Mouse (Mus musculus) forebrain, postnatal 0 days (tissue): ENCODE results near the gene Prpf8. TPM values are rescaled to one million over a fixed set of nuclear protein-coding genes. Genes with fewer than 3 reads are reported as not detected.
A peak's percentile ranks its signal among the peaks of the same experiment; 100 is the strongest.

ENCODE experiments used
- ATAC-seq: fragments of 200-750 bp; cut with Nextera tagmentation; 2 replicates; pipeline ENCODE4 v1.8.0; 2017; ENCODE audit warnings: mild to moderate bottlenecking, moderate library complexity
- DNase-seq: peaks from one replicate; pipeline ENCODE4 v3.0.0-alpha.2; 2015
- H3K27ac ChIP-seq: fragments of 300-500 bp; sonication (generic); 2 replicates; pipeline ENCODE4 v1.5.1; 2014; ENCODE audit warnings: low read depth, mild to moderate bottlenecking, antibody characterized with exemption, low read length, moderate library complexity, mixed read lengths
- H3K27me3 ChIP-seq: fragments of 300-500 bp; sonication (generic); 2 replicates; pipeline ENCODE4 v1.6.1; 2014; ENCODE audit warnings: mild to moderate bottlenecking, low read length, mixed read lengths; ENCODE audit not compliant: insufficient read depth
- H3K36me3 ChIP-seq: fragments of 300-500 bp; sonication (generic); 2 replicates; pipeline ENCODE4 v1.6.1; 2014; ENCODE audit warnings: mild to moderate bottlenecking, moderate library complexity; ENCODE audit not compliant: insufficient read depth
- H3K4me1 ChIP-seq: fragments of 300-500 bp; sonication (generic); 2 replicates; pipeline ENCODE4 v1.6.1; 2014; ENCODE audit warnings: antibody characterized with exemption; ENCODE audit not compliant: insufficient read depth
- H3K4me2 ChIP-seq: fragments of 300-500 bp; sonication (generic); 2 replicates; pipeline ENCODE4 v1.6.1; 2014; ENCODE audit warnings: low read depth, mild to moderate bottlenecking, moderate library complexity
- H3K4me3 ChIP-seq: fragments of 300-500 bp; sonication (generic); 2 replicates; pipeline ENCODE4 v1.5.1; 2014; ENCODE audit warnings: low read depth, low read length, mixed read lengths
- H3K9ac ChIP-seq: fragments of 300-500 bp; sonication (generic); 2 replicates; pipeline ENCODE4 v1.6.1; 2014; ENCODE audit warnings: mild to moderate bottlenecking
- H3K9me3 ChIP-seq: fragments of 300-500 bp; sonication (generic); 2 replicates; pipeline ENCODE4 v1.6.1; 2016; ENCODE audit warnings: low read length
- CTCF ChIP-seq: sonication (generic); IDR thresholded peaks from 2 replicates; pipeline ENCODE4 v1.5.1; 2016; ENCODE audit warnings: antibody characterized with exemption, control low read depth, low read depth
- WGBS: fragments of 180-500 bp; shearing (Covaris S2); extraction: QIAGEN DNeasy Blood & Tissue Kit; methylation state at CpG from one replicate; pipeline ENCODE4 v1.1.7; 2014; 5-methylcytosine and 5-hydroxymethylcytosine counted together
- polyA plus RNA-seq: library from polyadenylated mRNA; unstranded; fragments of >200 nt; fragmentation: Nextera tagmentation; extraction: Ambion mirVana; gene quantifications from 2 replicates; pipeline ENCODE4 v1.2.1, GENCODE M21; 2015
- total RNA-seq: library from RNA; depleted of rRNA; stranded (reverse); fragments of >200 nt; gene quantifications from 2 replicates; pipeline ENCODE4 v1.2.3, GENCODE M21; 2014

Prpf8 gene
- total and polyA plus RNA-seq, 2 experiments from 2014 or later, result 27.9 to 120 TPM

DNA sequence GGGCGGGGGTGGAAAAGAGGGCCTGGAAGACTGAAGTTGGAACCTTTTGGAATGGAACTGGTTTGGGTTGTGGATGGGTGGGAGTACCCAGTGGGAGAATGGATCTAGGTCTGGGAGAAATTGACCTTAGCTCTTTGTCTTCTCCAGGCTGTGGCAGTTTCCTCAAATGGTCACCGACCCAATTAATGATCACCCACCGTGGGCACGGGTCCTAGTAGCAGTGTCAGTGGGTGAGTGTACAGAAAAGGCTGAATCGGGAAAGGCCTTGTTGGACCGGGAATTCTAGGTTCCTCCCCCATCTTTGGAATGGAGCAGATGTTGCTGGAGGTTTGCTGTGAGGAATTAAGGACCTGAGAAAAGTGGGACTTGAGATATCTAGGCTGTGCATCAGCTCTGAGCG is 18.2 kb upstream of the Prpf8 start:
- peaks cover 7% of the 10 kb centered on the region; the same call in 1 of the 2 replicates for H3K27me3 ChIP-seq
- no peaks in the 10 kb centered on the region for H3K9me3 ChIP-seq
- no peaks in the 10 kb centered on the region for H3K4me1 ChIP-seq
- no peak for TF ChIP-seq CTCF
- H3K36me3 ChIP-seq, result peaks cover 10% of the 10 kb centered on the region
- no peak overlapping the region for H3K9ac ChIP-seq
- DNase-seq (no peak), ATAC-seq (no peak)
- 68% methylated on average over 7 of the region's 7 CpGs for WGBS
- no peak overlapping the region for H3K27ac ChIP-seq
- H3K4me3 ChIP-seq, result no peak overlapping the region
- peak overlapping the region; percentile 34; the same call in 1 of the 2 replicates for H3K4me2 ChIP-seq

DNA sequence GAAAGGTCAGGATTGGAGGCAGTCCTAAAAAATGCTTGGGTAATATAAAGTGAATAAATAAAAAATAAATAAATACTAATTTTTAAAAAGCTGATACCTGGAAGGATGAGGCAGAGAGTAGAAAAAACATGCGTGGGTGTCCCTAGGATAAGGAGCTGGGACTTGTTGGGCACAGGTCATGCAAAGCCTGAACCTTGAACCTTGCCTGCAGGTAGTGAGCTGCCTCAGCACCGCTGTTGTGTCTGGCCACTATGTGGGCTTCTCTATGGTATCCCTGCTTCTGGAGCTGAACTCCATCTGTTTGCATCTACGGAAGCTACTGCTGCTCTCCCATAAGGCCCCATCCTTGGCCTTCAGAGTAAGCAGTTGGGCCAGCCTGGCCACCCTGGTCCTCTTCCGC is 17.4 kb upstream of the Prpf8 start:
- no peak overlapping the region for H3K9ac ChIP-seq
- no peaks in the 10 kb centered on the region for H3K9me3 ChIP-seq
- H3K4me1 ChIP-seq, result no peaks in the 10 kb centered on the region
- H3K27ac ChIP-seq, result no peak overlapping the region
- H3K4me2 ChIP-seq, result no peak overlapping the region
- DNase-seq (no peak), ATAC-seq (no peak)
- 91% methylated on average over 4 of the region's 4 CpGs for WGBS
- H3K27me3 ChIP-seq, result peaks cover 7% of the 10 kb centered on the region; the same call in 1 of the 2 replicates
- peaks cover 10% of the 10 kb centered on the region for H3K36me3 ChIP-seq
- H3K4me3 ChIP-seq, result no peak overlapping the region
- TF ChIP-seq CTCF, result no peak

DNA sequence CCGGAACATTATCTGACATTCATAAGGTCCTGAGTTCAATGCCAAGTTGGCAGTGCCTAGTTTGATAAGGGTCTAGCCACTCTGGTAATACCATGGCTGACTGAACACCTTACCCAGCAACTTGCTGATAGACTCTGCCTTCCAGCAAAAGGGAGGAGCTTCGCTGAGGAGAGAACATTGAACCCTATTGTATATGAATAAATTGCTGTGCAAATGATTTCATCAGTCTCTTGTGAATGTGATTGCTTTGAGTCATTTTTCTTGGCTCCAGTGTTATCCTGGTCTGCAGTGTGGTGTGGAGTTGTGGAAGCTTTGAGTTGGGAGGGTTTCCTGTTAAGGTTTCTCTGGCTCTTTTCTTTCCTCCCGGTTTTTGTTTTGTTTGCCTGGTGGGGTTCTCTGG is 15.9 kb upstream of the Prpf8 start:
- Histone ChIP-seq H3K9me3 (no peaks in the 10 kb centered on the region), H3K36me3 (peaks cover under 1% of the 10 kb centered on the region; the same call in 1 of the 2 replicates), H3K9ac (no peak overlapping the region), H3K27me3 (peaks cover 7% of the 10 kb centered on the region; the same call in 1 of the 2 replicates), H3K4me1 (no peaks in the 10 kb centered on the region), H3K4me2 (no peak overlapping the region), H3K4me3 (no peak overlapping the region), H3K27ac (no peak overlapping the region)
- ATAC-seq (no peak), DNase-seq (no peak)
- WGBS, result 85% methylated on average over 3 of the region's 3 CpGs
- TF ChIP-seq CTCF, result no peak

DNA sequence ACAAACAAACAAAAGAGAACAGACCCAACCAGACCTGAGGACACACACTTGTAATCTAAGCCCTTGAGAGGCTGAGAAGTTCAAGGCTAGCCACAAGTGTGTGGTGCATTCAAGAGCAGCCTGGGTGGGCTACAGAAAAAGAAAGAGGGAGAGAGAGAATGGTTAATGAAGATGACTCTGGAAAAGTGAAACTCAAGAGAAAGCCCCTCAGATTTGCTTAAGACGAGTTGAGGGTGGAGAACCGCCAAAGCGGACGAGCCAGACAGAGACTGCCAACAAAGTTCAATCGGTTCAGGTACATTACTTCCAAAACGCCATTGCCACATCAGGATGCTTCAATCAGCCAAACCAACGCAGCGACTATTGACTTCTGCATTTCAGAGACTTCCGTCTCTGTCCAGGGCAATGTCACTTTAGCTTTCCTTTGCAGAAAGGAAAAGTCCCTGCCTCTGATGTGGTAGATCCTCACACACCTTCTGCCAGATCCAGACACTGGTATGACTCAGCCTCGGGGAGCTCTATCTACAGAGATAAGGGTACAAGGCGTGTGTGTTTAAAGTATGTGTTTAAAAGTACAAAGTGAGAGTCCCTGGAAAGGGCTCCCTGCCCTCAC is 14.0 kb upstream of the Prpf8 start:
- no peaks in the 10 kb centered on the region for H3K4me1 ChIP-seq
- H3K36me3 ChIP-seq, result no peaks in the 10 kb centered on the region
- peaks cover 3% of the 10 kb centered on the region; the same call in 1 of the 2 replicates for H3K27me3 ChIP-seq
- H3K27ac ChIP-seq, result no peak overlapping the region
- 84% methylated on average over 11 of the region's 11 CpGs for WGBS
- no peak for TF ChIP-seq CTCF
- ATAC-seq (no peak), DNase-seq (no peak)
- H3K9me3 ChIP-seq, result no peaks in the 10 kb centered on the region
- no peak overlapping the region for H3K4me3 ChIP-seq
- H3K9ac ChIP-seq, result no peak overlapping the region
- H3K4me2 ChIP-seq, result no peak overlapping the region

DNA sequence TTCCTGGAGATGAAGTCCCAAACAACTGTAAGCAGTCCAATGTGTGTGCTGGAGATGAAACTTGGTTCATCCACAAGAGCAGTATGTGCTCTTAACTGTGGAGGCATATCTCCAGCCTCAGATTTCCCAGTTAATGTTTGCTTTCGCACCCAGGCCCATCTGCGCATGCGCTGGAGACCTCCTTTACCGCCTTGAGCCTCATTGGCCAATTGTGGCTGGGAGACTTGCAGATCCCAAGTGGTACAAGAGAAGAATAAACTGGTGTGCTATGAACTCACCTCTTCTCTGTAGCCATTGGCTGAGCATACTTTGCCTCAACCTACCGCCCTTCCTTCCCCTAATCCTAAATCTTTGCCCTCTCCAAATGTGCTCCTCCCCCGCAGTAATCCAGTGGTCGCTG is 13.2 kb upstream of the Prpf8 start:
- WGBS, result 64% methylated on average over 7 of the region's 7 CpGs
- H3K4me2 ChIP-seq, result no peak overlapping the region

DNA sequence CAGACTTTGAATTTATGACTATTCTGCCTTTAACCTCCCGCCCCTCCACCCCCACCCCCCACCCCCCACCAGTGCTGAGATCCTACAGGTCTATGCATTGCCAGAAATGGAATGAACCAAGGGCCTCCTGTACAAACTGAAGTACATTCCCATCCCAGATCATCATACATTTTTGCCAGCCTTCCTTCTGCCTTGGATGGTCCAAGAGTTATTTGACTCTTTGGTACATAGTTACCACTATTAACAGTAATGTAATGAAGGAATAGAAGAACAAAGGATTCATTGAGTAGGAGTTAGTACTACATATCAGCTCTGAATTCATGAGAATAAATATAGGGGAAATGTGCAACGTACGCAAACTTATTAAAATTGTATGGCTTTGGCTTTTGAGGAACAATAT is 424 bp upstream of the Prpf8 start:
- H3K4me1 ChIP-seq, result peaks cover 11% of the 10 kb centered on the region
- H3K9me3 ChIP-seq, result no peaks in the 10 kb centered on the region
- H3K27me3 ChIP-seq, result no peaks in the 10 kb centered on the region
- peaks cover 19% of the 10 kb centered on the region for H3K36me3 ChIP-seq
- no peak for DNase-seq
- peak overlapping the region; percentile 37 for H3K4me2 ChIP-seq
- WGBS, result 19% methylated on average over 3 of the region's 3 CpGs
- peak overlapping the region; percentile 99; the same call in 1 of the 2 replicates for H3K4me3 ChIP-seq
- H3K9ac ChIP-seq, result no peak overlapping the region
- ATAC-seq, result peak; percentile 19
- no peak for TF ChIP-seq CTCF
- H3K27ac ChIP-seq, result peak overlapping the region; percentile 67; the same call in 1 of the 2 replicates

More for the DNA sequence above, 13.2 kb upstream of the Prpf8 start:
- Histone ChIP-seq H3K4me3 (no peak overlapping the region), H3K27ac (no peak overlapping the region), H3K4me1 (no peaks in the 10 kb centered on the region), H3K9me3 (no peaks in the 10 kb centered on the region), H3K9ac (no peak overlapping the region), H3K27me3 (no peaks in the 10 kb centered on the region), H3K36me3 (no peaks in the 10 kb centered on the region)
- DNase-seq, result no peak
- no peak for ATAC-seq
- TF ChIP-seq CTCF, result no peak

DNA sequence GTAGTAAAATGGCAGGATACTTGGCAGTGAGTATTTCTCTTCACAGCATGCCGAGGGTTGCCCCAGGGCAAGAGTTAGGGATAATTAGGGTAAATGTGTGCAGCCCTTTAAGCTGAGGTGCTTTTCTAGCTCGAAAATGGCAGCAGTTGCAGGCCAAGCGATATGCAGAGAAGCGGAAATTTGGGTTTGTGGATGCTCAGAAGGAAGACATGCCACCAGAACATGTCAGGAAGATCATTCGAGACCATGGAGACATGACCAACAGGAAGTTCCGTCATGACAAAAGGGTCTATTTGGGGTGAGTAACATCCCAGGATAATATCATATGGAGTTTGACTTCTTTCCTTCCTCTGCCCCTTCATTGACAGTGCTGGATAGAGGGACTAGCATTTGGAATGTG is 880 bp downstream of the Prpf8 start:
- DNase-seq (no peak), ATAC-seq (no peak)
- peaks cover 11% of the 10 kb centered on the region for H3K4me1 ChIP-seq
- peaks cover 32% of the 10 kb centered on the region for H3K36me3 ChIP-seq
- H3K9ac ChIP-seq, result peak overlapping the region; percentile 99
- no peak for TF ChIP-seq CTCF
- WGBS, result 40% methylated on average over 6 of the region's 6 CpGs
- H3K4me2 ChIP-seq, result peak overlapping the region; percentile 94
- no peak overlapping the region for H3K27ac ChIP-seq
- peak overlapping the region; percentile 99 for H3K4me3 ChIP-seq
- H3K27me3 ChIP-seq, result no peaks in the 10 kb centered on the region
- no peaks in the 10 kb centered on the region for H3K9me3 ChIP-seq
